Mouse (Mus musculus): ENCODE data around the gene Tln1.
"Not testable (repeated sequence)": the region's sequence is repeated elsewhere in the genome, so short reads cannot be mapped to it uniquely, and the experiment has no call there.

Gene Tln1

GRCm38 (mm10) chr4:43578376-43579204 is 16.1 kb upstream of the Tln1 start, which contains the start of the genes Rgp1 and Gba2:
Gene Rgp1 (plus strand): TSS chr4:43578715.
Gene Gba2 (minus strand): TSS chr4:43578873.
- DNase-seq (ENCODE audit: low spot score in 2 of 2): peak; percentile 73 to 78

GRCm38 (mm10) chr4:43577237-43577881 is 14.9 kb upstream of the Tln1 start:
- DNase-seq (ENCODE audit: low spot score in 2 of 2): no peak

- DNase-seq (ENCODE audit: low spot score in 2 of 2): no peak
Observed at GRCm38 (mm10) chr4:43575356-43575755, 12.9 kb upstream of the Tln1 start.

- no peak for DNase-seq (ENCODE audit: low spot score in 2 of 2)
Observed at GRCm38 (mm10) chr4:43573561-43573960, 11.1 kb upstream of the Tln1 start.

- no peak for DNase-seq (ENCODE audit: low spot score in 2 of 2)
Observed at GRCm38 (mm10) chr4:43571395-43572045, 9.0 kb upstream of the Tln1 start.

- no peak for DNase-seq (ENCODE audit: low spot score in 2 of 2)
Observed at GRCm38 (mm10) chr4:43567140-43567539, 4.6 kb upstream of the Tln1 start.

- DNase-seq (ENCODE audit: low spot score in 2 of 2): no peak
Observed at GRCm38 (mm10) chr4:43564231-43564630, 1.7 kb upstream of the Tln1 start.

- DNase-seq (ENCODE audit: low spot score in 2 of 2): no peak
Observed at GRCm38 (mm10) chr4:43563601-43563875, 1.0 kb upstream of the Tln1 start.

- no peak for DNase-seq (ENCODE audit: low spot score in 2 of 2)
Observed at GRCm38 (mm10) chr4:43562769-43563600, 494 bp upstream of the Tln1 start.

GRCm38 (mm10) chr4:43561436-43561996 is 975 bp downstream of the Tln1 start:
- no peak for DNase-seq (ENCODE audit: low spot score in 2 of 2)

- no peak for DNase-seq (ENCODE audit: low spot score in 2 of 2)
Observed at GRCm38 (mm10) chr4:43560976-43561375, 1.5 kb downstream of the Tln1 start.

GRCm38 (mm10) chr4:43560243-43560611 is 2.3 kb downstream of the Tln1 start:
- no peak for DNase-seq (ENCODE audit: low spot score in 2 of 2)

GRCm38 (mm10) chr4:43559519-43560242 is 2.8 kb downstream of the Tln1 start:
- DNase-seq (ENCODE audit: low spot score in 2 of 2): no peak

- DNase-seq (ENCODE audit: low spot score in 2 of 2): no peak
Observed at GRCm38 (mm10) chr4:43558631-43559356, 3.7 kb downstream of the Tln1 start.

- no peak for DNase-seq (ENCODE audit: low spot score in 2 of 2)
Observed at GRCm38 (mm10) chr4:43558028-43558630, 4.4 kb downstream of the Tln1 start.

GRCm38 (mm10) chr4:43555926-43556325 is 6.6 kb downstream of the Tln1 start:
- DNase-seq (ENCODE audit: low spot score in 2 of 2): no peak

- no peak for DNase-seq (ENCODE audit: low spot score in 2 of 2)
Observed at GRCm38 (mm10) chr4:43553891-43554290, 8.6 kb downstream of the Tln1 start.

- peak in 1 of 2 experiments; percentile 41 for DNase-seq (ENCODE audit: low spot score in 2 of 2)
Observed at GRCm38 (mm10) chr4:43552437-43552836, 10.1 kb downstream of the Tln1 start.

GRCm38 (mm10) chr4:43551854-43552253 is 10.6 kb downstream of the Tln1 start:
- DNase-seq (ENCODE audit: low spot score in 2 of 2): not testable (repeated sequence)

GRCm38 (mm10) chr4:43549055-43549454 is 13.4 kb downstream of the Tln1 start:
- DNase-seq (ENCODE audit: low spot score in 2 of 2): no peak
